Mouse (Mus musculus) hindbrain, embryonic 11.5 days (tissue): ENCODE results near the gene Gm20897. TPM values are rescaled to one million over a fixed set of nuclear protein-coding genes. Genes with fewer than 3 reads are reported as not detected.
"Not testable (repeated sequence)": the region's sequence is repeated elsewhere in the genome, so short reads cannot be mapped to it uniquely, and the experiment has no call there.

Source experiments
- ATAC-seq: fragments of 200-750 bp; cut with Nextera tagmentation; 2 replicates; pipeline ENCODE4 v1.8.0; 2017; ENCODE audit warnings: mild to moderate bottlenecking, moderate TSS enrichment, moderate library complexity; ENCODE audit not compliant: low FRiP score
- DNase-seq: peaks from one replicate; pipeline ENCODE4 v3.0.0-alpha.2; 2015; ENCODE audit warnings: low spot score
- H3K27ac ChIP-seq: fragments of 300-500 bp; sonication (generic); 2 replicates; pipeline ENCODE4 v1.5.1; 2014; ENCODE audit warnings: mild to moderate bottlenecking, low read depth, low read length
- H3K27me3 ChIP-seq: fragments of 300-500 bp; sonication (generic); 2 replicates; pipeline ENCODE4 v1.6.1; 2014; ENCODE audit warnings: mild to moderate bottlenecking, low read length, moderate library complexity, mixed read lengths; ENCODE audit not compliant: control insufficient read depth, insufficient read depth
- H3K36me3 ChIP-seq: fragments of 300-500 bp; sonication (generic); 2 replicates; pipeline ENCODE4 v1.6.1; 2014; ENCODE audit warnings: mild to moderate bottlenecking, low read length, moderate library complexity, mixed read lengths; ENCODE audit not compliant: control insufficient read depth, insufficient read depth
- H3K4me1 ChIP-seq: fragments of 300-500 bp; sonication (generic); replicated peaks from 2 replicates; pipeline ENCODE4 v1.6.1; 2014; ENCODE audit warnings: low read length, mixed read lengths; ENCODE audit not compliant: control insufficient read depth, insufficient read depth
- H3K4me2 ChIP-seq: fragments of 300-500 bp; sonication (generic); replicated peaks from 2 replicates; pipeline ENCODE4 v1.6.1; 2014; ENCODE audit warnings: mild to moderate bottlenecking, low read depth, low read length
- H3K4me3 ChIP-seq: fragments of 300-500 bp; sonication (generic); 2 replicates; pipeline ENCODE4 v1.5.1; 2014; ENCODE audit warnings: low read depth, low read length
- H3K9ac ChIP-seq: fragments of 300-500 bp; sonication (generic); 2 replicates; pipeline ENCODE4 v1.6.1; 2014; ENCODE audit warnings: low read depth, low read length
- H3K9me3 ChIP-seq: fragments of 300-500 bp; sonication (generic); 2 replicates; pipeline ENCODE4 v1.6.1; 2016; ENCODE audit warnings: low read length; ENCODE audit not compliant: control insufficient read depth
- WGBS: fragments of 180-500 bp; shearing (Covaris S2); extraction: QIAGEN DNeasy Blood & Tissue Kit; methylation state at CpG from one replicate; pipeline ENCODE4 v1.1.7; 2014; 5-methylcytosine and 5-hydroxymethylcytosine counted together
- polyA plus RNA-seq: library from polyadenylated mRNA; unstranded; fragments of >200 nt; fragmentation: Nextera tagmentation; extraction: Ambion mirVana; gene quantifications from 2 replicates; pipeline ENCODE4 v1.2.1, GENCODE M21; 2014

Gene Gm20897
- polyA plus RNA-seq: not detected in 2 replicates

- H3K27ac ChIP-seq, DNase-seq, H3K4me1 ChIP-seq, H3K9ac ChIP-seq, H3K9me3 ChIP-seq, H3K4me2 ChIP-seq, H3K4me3 ChIP-seq, ATAC-seq, H3K36me3 ChIP-seq, H3K27me3 ChIP-seq: not testable (repeated sequence)
- 92% methylated on average over 2 of the region's 6 CpGs for WGBS
Measured at GRCm38 (mm10) chrY:38502138-38502537, at the start of gene Gm20897. Gm20897 (minus strand) TSS chrY:38502238.

Other genes with a start within 250 kb of the Gm20897 start
- not detected in 2 replicates for gene Gm21732, start 73.5 kb upstream of the Gm20897 start, polyA plus RNA-seq